Mouse (Mus musculus) layer of hippocampus, adult 9-10 months (tissue): ENCODE measurements at regions not wholly inside any gene's neighbourhood (a gene's known extent, or its start where the extent isn't known, plus 50 kb on each side); places are given as distances from the start of the nearest gene placed in this dataset.

Experiments used
- DNase-seq: peaks from one replicate; pipeline ENCODE4 v3.0.0; 2022; ENCODE audit warnings: low spot score

DNA sequence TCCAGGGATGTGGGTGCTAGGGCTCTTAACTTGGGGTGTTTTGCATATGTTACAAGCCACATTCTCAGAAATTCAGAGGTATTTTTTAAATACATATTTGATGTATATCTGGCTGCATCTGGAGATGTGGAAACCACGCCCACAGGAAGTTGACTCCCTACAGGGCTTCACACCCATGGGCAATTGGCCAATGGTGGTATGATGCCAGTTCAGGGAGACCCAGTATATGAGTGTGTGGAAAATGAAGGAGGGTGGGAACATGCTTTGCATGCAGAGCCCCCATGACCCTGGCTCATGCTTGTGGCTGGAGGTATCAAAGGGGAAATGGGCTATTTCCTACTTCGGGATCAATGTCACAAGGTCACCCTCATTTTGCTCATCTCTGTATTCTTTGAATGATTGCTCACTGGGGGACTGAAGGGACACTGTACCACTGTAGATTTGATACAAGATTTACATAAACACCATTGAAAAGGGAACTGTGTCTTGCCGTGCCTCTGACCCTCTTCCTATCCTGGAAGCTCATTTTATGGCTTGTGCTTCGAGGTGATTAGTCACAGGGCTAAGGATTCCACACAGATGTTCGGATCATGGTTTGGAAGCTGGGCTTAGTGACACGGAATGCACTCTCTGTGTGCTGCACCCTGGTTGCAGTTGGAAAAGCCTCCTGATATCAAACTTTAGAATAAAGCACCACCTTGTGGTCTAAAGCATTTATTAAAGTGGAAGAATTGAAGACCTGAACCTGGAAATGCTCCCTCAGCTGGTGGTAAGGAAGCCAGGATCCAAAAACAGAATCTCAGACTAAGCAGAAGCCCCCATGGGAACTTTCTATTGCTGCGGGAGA lies 56.8 kb upstream of the Edn1 start:
- peak; percentile 63 for DNase-seq

DNA sequence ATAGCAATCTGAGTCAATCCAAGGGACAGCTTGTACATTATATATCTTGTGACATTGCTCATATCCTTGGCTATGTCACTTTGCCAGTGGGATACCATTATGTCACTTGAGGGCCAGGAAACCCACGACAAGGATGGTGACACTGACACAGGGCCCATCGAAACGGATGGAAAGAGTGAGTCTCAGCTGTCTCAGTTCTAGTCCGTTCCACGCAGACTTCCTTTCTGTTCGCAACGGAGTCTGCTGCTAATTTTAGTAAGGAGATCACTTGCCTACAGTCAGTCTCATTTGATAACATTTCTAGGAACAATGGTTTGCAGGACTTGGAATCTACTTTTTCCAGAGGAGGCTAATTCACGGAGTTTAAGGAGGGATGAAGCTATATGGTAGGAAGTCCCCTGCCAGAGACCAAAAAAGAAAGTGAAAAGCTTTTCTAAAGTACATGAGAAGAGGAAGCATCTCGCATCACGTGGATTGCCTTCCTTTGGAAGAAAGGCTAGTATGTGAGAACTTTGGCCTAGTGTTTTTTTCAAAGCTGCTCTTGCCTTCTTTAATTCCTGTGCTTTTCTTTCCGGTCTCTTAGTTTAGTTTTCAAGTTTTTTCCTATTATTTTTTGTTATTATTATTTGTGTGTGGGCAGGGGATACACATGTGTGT lies 55.4 kb upstream of the Edn1 start:
- DNase-seq = peak; percentile 12
